Mouse (Mus musculus): Measurements from ENCODE around the gene Traf2. TPM values are rescaled to one million over a fixed set of nuclear protein-coding genes. Genes with fewer than 3 reads are reported as not detected.

Gene Traf2
- polyA plus RNA-seq, 1 experiment from 2014 or later, result 34.1 TPM

DNA sequence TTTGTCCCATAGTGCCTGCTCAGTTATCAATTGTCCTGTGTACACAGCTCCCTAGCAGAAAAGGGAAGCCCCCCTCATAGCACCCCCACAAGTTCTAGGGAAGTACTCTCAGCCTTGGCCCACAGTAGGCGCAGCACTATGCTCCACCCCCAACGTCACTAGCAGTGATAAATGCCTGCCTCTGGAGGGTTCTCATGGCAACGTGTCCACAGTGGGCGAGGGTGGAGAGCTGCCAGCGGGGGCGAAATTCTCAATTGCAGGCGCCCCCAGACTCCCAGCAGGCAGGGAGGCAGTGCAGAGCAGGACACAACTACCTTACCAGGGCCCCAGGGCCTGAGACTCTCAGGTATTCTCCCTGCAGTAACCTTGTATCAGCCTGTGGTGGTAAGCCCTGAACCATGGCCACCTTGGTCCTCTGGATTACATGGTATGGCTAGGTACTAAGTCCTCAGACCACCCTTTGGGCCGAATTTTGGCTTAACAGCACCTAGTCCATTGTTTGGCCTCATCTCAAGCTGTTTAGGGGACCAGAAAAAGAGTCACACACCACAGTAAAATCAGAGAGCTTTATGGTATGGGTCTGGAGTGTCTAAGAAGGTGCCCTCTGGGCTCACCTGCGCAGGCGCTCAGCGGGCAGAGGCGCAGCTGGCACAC, 35.9 kb upstream of the Traf2 start:
- no peak overlapping the region for H3K4me2 ChIP-seq (ENCODE audit: low read depth, low read length)
- peaks cover 31% of the 10 kb centered on the region for H3K27me3 ChIP-seq (replicated peaks; ENCODE audit: control insufficient read depth, insufficient read depth, low read length)
- no peak overlapping the region for H3K4me3 ChIP-seq (ENCODE audit: low read length)
- H3K9ac ChIP-seq (ENCODE audit: low read depth, low read length), result no peak overlapping the region
- 44% methylated on average over 12 of the region's 12 CpGs for WGBS
- H3K9me3 ChIP-seq (ENCODE audit: control insufficient read depth, low read length), result 0 out of 2 replicates have a peak, but pooled peaks cover 4% of the 10 kb centered on the region
- no peak for ATAC-seq
- peaks cover 6% of the 10 kb centered on the region; the same call in 1 of the 2 replicates for H3K36me3 ChIP-seq (ENCODE audit: control insufficient read depth, insufficient read depth, low read length)
- peaks cover 53% of the 10 kb centered on the region for H3K4me1 ChIP-seq (ENCODE audit: control insufficient read depth, insufficient read depth, low read length)
- no peak overlapping the region for H3K27ac ChIP-seq (ENCODE audit: low read length)

DNA sequence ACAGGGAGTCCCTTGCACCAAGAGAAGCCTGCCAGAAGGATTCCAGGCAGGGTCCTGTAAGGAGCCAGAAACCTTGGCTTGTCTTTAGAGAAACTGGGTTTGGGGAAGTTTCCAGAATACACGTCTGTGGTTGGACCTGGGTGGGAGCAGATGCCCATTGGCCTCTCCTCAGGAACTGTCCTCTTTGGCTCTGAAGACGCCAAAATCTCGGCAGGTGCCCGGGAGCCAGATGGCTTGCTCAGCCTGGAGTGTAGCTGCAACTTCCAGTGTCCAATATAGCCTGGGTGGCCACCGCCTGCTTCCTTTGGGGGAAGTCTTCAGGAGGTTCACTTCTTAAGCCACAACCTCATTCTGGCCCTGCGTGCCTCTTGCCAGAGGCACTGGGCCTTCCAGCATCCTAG, 35.2 kb upstream of the Traf2 start:
- Histone ChIP-seq H3K9ac (ENCODE audit: low read depth, low read length) (0 out of 2 replicates have a peak overlapping the region, but pooled peaks have one; percentile 19), H3K4me1 (ENCODE audit: control insufficient read depth, insufficient read depth, low read length) (peaks cover 59% of the 10 kb centered on the region), H3K27ac (ENCODE audit: low read length) (no peak overlapping the region), H3K9me3 (ENCODE audit: control insufficient read depth, low read length) (0 out of 2 replicates have a peak, but pooled peaks cover 4% of the 10 kb centered on the region), H3K27me3 (replicated peaks; ENCODE audit: control insufficient read depth, insufficient read depth, low read length) (peaks cover 38% of the 10 kb centered on the region), H3K4me2 (ENCODE audit: low read depth, low read length) (peak overlapping the region; percentile 19; the same call in 1 of the 2 replicates), H3K4me3 (ENCODE audit: low read length) (peak overlapping the region; percentile 48; the same call in 1 of the 2 replicates), H3K36me3 (ENCODE audit: control insufficient read depth, insufficient read depth, low read length) (peaks cover 6% of the 10 kb centered on the region; the same call in 1 of the 2 replicates)
- 30% methylated on average over 6 of the region's 6 CpGs for WGBS
- no peak for ATAC-seq

DNA sequence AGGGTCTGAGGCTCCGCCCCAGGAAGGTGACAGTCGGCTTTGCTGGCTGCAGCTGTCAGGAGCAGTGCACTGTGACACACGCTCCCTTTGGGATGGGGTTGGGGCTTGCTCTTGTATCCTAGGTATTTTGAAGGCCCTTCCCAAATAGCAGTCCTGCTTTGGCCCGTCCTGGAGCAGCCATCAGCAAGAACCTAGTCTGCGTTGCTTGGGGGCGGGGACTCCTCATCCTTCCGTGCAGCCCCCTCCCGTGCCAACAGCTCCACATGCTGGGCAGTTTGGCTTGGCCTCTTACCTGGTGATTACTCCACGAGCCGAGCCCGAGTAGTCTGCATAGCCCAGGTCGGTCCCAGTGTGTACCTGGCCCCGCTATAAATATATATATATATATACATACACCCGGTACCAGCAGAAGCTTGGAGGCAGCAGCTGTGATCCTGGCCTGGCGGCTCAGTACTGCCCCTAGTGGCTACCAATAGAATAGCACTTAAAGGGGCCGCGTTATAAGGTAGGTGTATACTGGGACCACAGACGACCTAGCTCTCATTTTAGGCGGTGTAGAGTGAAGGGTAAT, 34.6 kb upstream of the Traf2 start, which contains the start of gene Ajm1:
Gene Ajm1, minus strand, starts transcription at position 464 of the 571 bp plus-strand sequence.
- peak; percentile 41 for ATAC-seq
- WGBS, result 5% methylated on average over 19 of the region's 19 CpGs
- peaks cover 43% of the 10 kb centered on the region for H3K27me3 ChIP-seq (replicated peaks; ENCODE audit: control insufficient read depth, insufficient read depth, low read length)
- H3K36me3 ChIP-seq (ENCODE audit: control insufficient read depth, insufficient read depth, low read length), result 0 out of 2 replicates have a peak, but pooled peaks cover 6% of the 10 kb centered on the region
- 0 out of 2 replicates have a peak, but pooled peaks cover 4% of the 10 kb centered on the region for H3K9me3 ChIP-seq (ENCODE audit: control insufficient read depth, low read length)
- peak within 1 kb of the TSS; percentile 84 for H3K4me2 ChIP-seq (ENCODE audit: low read depth, low read length)
- peak within 1 kb of the TSS; percentile 48 for H3K4me3 ChIP-seq (ENCODE audit: low read length)
- H3K9ac ChIP-seq (ENCODE audit: low read depth, low read length), result peak within 1 kb of the TSS; percentile 55
- no peak within 1 kb of the TSS for H3K27ac ChIP-seq (ENCODE audit: low read length)
- H3K4me1 ChIP-seq (ENCODE audit: control insufficient read depth, insufficient read depth, low read length), result peaks cover 62% of the 10 kb centered on the region

DNA sequence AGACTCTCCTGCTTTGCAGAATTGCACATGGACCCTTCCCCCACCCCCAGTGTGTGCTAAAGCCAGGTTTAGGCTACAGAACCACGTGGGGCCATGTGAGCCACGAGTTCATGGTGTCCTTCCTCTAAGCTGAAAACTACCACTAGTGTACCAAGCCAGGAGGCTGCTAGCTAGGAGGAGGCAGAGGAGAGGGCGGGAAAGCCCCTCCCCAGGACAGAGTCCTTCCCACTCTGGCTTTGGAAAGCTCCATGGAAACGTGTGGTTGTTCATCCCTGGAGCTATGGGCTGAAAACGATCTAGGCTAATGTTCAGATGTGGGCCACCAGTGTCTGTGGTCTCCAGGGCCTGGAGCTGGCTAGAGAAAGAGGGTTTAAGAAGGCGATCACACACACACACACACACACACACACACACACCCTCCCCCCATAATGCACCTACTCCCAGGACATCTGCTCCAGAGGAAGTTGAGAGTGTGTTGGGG, 33.9 kb upstream of the Traf2 start:
- Histone ChIP-seq H3K9ac (ENCODE audit: low read depth, low read length) (peak overlapping the region; percentile 55; the same call in 1 of the 2 replicates), H3K4me1 (ENCODE audit: control insufficient read depth, insufficient read depth, low read length) (peaks cover 68% of the 10 kb centered on the region), H3K36me3 (ENCODE audit: control insufficient read depth, insufficient read depth, low read length) (0 out of 2 replicates have a peak, but pooled peaks cover 6% of the 10 kb centered on the region), H3K27me3 (replicated peaks; ENCODE audit: control insufficient read depth, insufficient read depth, low read length) (peaks cover 49% of the 10 kb centered on the region), H3K4me3 (ENCODE audit: low read length) (no peak overlapping the region), H3K4me2 (ENCODE audit: low read depth, low read length) (no peak overlapping the region), H3K9me3 (ENCODE audit: control insufficient read depth, low read length) (0 out of 2 replicates have a peak, but pooled peaks cover 4% of the 10 kb centered on the region), H3K27ac (ENCODE audit: low read length) (no peak overlapping the region)
- 0 out of 2 replicates have a peak, but pooled peaks have one; percentile 6 for ATAC-seq
- WGBS, result 44% methylated on average over 6 of the region's 6 CpGs

DNA sequence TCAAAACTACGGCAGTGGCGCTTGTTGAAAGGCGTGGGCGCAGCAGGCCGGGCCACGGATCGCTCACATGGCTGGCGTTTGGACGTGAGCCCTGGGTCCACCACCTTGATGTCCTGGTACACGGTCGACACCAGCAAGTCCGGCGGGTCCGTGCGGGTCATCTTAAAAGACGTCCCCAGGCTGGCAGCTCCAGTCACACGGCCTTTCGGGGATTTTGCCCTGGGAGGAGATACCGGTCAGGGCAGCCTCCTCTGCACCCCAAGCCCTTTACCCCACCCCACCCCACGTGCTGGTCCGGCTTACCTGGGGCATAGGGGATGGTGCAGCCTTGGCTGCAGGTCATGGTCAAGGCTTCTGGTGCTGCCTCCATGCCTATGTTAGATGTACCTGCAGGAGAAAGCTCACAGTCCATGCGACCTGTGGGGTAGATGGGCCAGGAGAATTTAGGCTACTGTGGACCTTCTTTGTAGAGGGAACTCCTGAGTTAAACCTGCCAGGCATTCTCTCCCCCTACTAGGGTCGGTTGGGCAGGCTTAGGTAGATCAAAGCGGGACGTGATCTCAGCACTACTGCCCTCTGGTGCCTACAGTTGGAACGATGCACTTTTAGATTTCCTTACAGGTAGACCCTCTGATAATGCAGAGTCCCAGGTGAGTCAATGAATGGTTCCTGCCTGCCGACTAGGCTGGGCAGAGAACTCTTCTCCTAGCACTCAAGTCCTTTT, 33.2 kb upstream of the Traf2 start:
- peak; percentile 17 for ATAC-seq
- Histone ChIP-seq H3K4me2 (ENCODE audit: low read depth, low read length) (peak overlapping the region; percentile 62), H3K4me1 (ENCODE audit: control insufficient read depth, insufficient read depth, low read length) (peaks cover 73% of the 10 kb centered on the region), H3K27ac (ENCODE audit: low read length) (no peak overlapping the region), H3K27me3 (replicated peaks; ENCODE audit: control insufficient read depth, insufficient read depth, low read length) (peaks cover 49% of the 10 kb centered on the region), H3K9me3 (ENCODE audit: control insufficient read depth, low read length) (0 out of 2 replicates have a peak, but pooled peaks cover 4% of the 10 kb centered on the region), H3K9ac (ENCODE audit: low read depth, low read length) (peak overlapping the region; percentile 54), H3K4me3 (ENCODE audit: low read length) (peak overlapping the region; percentile 36), H3K36me3 (ENCODE audit: control insufficient read depth, insufficient read depth, low read length) (0 out of 2 replicates have a peak, but pooled peaks cover under 1% of the 10 kb centered on the region)
- 6% methylated on average over 27 of the region's 27 CpGs for WGBS

DNA sequence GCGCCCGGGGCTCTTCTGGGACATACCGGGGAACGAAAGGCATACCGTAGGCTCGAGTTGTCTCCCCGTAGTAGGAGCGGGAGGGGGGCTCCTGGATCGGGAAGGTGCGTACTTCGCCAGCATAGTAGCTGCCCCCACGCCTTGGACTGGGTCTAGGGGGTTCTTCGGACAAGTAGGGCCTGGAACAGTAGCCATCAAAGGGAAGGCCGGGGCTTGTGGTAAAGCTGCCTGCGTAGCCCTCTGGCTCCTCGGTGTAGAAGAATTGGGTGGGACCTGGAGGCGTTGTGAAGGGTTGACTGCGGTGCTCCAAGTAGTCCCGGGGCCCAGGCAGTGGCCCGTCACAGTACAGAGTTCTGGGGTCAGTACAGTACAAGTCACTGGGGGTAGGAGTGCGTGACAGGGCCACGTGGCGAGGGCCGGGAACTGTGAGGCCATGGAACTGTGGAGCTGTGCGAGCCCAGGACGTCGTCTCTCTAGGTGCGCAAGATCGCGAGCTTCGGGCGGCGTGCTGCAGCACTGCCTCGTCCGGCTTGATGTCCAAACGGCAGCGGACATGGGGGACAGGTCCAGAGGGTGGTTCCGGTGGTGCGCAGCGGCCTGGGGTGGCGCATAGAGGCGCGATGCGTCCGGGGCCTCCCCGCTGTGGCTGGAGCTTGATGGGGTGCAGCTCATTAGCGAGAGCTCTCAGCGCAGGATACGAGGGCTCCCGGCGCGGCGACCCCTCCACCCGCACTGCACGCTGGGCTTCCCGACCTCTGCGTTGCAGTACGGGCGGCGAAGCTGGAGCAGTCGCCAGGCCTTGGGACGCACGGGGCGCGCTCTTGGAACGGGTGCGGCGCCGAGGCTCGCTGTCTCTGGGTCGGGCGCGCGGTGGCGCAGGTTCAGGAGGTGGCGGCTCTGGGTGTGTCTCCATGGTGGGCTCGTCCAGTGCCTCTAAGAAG, 32.3 kb upstream of the Traf2 start:
- 0 out of 2 replicates have a peak, but pooled peaks cover 4% of the 10 kb centered on the region for H3K9me3 ChIP-seq (ENCODE audit: control insufficient read depth, low read length)
- ATAC-seq, result no peak
- peak overlapping the region; percentile 36 for H3K4me3 ChIP-seq (ENCODE audit: low read length)
- H3K27ac ChIP-seq (ENCODE audit: low read length), result no peak overlapping the region
- H3K9ac ChIP-seq (ENCODE audit: low read depth, low read length), result peak overlapping the region; percentile 54
- H3K36me3 ChIP-seq (ENCODE audit: control insufficient read depth, insufficient read depth, low read length), result no peaks in the 10 kb centered on the region
- peaks cover 73% of the 10 kb centered on the region for H3K4me1 ChIP-seq (ENCODE audit: control insufficient read depth, insufficient read depth, low read length)
- H3K4me2 ChIP-seq (ENCODE audit: low read depth, low read length), result peak overlapping the region; percentile 62
- 10% methylated on average over 77 of the region's 77 CpGs for WGBS
- peaks cover 49% of the 10 kb centered on the region for H3K27me3 ChIP-seq (replicated peaks; ENCODE audit: control insufficient read depth, insufficient read depth, low read length)

DNA sequence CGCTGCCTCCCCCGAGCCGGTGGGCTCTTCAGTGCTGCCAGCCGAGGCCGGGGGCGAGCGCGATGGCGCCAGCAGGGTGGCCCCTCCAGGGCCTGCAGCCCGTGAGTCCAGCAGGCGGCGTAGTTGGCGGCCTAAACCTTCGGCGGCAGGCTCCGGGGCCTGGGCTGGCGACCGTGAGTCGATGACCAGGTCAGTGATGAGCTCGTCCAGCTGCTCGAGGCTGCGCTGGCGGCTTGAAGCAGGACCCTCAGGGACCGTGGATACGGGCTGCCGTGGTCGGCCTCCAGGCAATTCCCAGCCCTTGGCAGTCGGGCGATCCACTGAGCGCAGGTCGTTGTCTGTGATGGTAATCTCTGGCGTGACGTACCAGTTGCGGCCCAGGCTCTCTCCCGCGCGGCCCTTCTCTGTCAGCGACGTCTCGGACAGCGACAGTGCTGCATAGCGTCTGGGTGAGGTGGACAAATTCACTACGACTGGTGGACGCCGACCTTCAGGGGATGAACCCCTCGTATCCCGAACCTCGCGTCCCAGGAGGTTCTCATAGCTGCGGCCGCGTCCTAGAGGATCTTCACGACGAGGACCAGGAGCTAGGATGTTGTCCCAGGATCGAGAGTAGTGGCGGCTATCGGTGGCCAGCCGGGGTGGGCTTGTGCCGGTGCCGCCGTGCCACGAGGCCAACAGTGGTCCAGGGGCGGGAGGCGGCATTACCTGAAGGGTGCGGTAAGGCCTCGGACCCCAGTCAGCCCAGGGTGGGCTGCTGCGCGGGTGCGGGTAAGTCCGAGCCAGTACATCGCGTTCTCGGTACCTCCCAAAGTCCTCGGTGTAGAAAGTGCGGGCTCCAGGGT, 31.4 kb upstream of the Traf2 start:
- peak overlapping the region; percentile 36 for H3K4me3 ChIP-seq (ENCODE audit: low read length)
- H3K27me3 ChIP-seq (replicated peaks; ENCODE audit: control insufficient read depth, insufficient read depth, low read length), result peaks cover 49% of the 10 kb centered on the region
- H3K9me3 ChIP-seq (ENCODE audit: control insufficient read depth, low read length), result 0 out of 2 replicates have a peak, but pooled peaks cover 4% of the 10 kb centered on the region
- no peak for ATAC-seq
- no peaks in the 10 kb centered on the region for H3K36me3 ChIP-seq (ENCODE audit: control insufficient read depth, insufficient read depth, low read length)
- H3K9ac ChIP-seq (ENCODE audit: low read depth, low read length), result peak overlapping the region; percentile 50
- H3K4me1 ChIP-seq (ENCODE audit: control insufficient read depth, insufficient read depth, low read length), result peaks cover 80% of the 10 kb centered on the region
- WGBS, result 11% methylated on average over 75 of the region's 75 CpGs
- H3K4me2 ChIP-seq (ENCODE audit: low read depth, low read length), result peak overlapping the region; percentile 23
- H3K27ac ChIP-seq (ENCODE audit: low read length), result no peak overlapping the region

Data from intestine, embryonic 16.5 days (tissue).